Mouse (Mus musculus): ENCODE data around the gene Shcbp1l.

DNA sequence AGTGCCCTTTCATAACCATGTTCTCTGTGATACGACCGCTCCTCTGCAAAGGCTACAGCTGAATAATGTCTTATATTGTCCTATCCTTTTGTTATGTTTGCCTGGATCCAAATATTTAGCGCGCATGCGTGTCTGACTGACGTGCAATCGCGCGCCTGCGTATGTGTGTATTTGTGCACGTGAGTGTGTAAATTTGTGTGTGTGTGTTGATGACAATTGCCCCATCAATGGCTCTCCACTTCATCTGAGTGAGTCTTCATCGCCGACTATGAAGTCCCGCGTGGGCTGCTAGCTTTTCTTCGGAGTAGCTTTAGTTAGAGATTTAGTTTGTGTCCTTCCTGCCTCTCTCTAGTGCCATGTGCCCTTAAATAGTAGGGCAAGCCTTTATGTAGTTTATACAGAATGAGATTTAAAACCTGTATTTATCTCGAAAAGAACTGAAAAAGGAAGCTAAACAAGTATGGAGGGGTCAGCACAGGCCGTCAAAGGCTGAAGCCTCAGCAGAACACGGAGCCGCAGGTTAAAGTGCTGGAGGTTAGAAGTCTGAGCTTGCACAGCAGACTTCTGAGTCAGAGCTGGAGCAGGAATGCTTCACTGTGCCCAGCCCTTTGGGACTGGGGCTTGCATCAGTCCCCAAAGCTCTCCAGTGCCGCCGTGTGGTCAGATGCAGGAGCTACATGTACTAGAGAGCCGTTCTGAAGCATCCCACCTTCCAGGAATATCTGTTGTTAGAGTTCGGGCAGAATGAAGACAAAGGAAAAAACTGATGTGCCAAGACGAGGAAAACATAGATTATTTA, 38.5 kb upstream of the Shcbp1l start:
- no peak for TF ChIP-seq HCFC1 (IDR thresholded peaks at IDR 0.05; ENCODE audit: low read depth, low read length)
- TF ChIP-seq POLR2AphosphoS2 (IDR thresholded peaks at IDR 0.05; ENCODE audit: low read depth, low read length), result no peak
